Mouse (Mus musculus): ENCODE results near the gene Cyp2f2.

DNA sequence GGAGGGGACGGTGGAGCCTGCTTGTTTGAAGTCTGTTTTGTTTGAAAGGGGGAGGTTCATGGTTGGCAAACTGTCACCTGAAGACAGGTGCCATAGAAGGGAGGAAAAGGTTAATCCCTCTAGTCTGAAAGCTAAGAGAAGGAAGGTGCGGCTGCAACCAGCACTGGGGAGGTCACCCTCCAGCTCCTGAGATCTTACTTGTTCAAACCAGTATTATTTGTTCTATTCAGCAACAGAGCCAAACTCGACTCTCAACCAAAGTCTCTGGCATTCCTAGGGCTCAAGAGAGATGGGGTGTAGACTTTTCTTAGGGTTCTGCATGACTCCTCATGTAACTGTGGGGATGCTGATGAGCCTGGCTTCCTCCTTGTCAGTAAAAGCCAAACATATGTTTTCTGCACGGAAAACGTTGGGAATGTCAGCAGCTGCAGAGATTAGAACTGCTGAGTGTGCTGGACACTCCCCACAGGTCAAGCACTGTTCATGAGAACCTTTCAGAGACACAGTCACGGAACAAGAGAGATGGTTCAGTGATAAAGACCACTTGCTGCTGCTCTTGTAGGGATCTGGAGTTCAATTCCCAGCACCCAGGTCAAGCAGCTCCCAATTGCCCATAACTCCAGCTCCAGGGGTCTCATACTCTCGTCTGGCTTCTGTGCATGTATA is 27.5 kb upstream of the Cyp2f2 start:
- TF ChIP-seq CTCF (IDR thresholded peaks at IDR 0.05; ENCODE audit: extremely low read depth, insufficient read depth, low read length) (no peak), POLR2A (IDR thresholded peaks at IDR 0.05; ENCODE audit: extremely low read depth, insufficient read depth, low read length) (no peak)
